Mouse (Mus musculus): ENCODE measurements around the gene Adam17.
"Not testable (repeated sequence)": the region's sequence is repeated elsewhere in the genome, so short reads cannot be mapped to it uniquely, and the experiment has no call there.

Gene Adam17

GRCm38 (mm10) chr12:21373100-21373819, at the start of gene Adam17:
TSS of gene Adam17 (minus strand) at chr12:21373632.
- DNase-seq (ENCODE audit: low spot score): peak; percentile 96

GRCm38 (mm10) chr12:21418621-21419131, 45.2 kb upstream of the Adam17 start:
- no peak for DNase-seq (ENCODE audit: low spot score)

DNA sequence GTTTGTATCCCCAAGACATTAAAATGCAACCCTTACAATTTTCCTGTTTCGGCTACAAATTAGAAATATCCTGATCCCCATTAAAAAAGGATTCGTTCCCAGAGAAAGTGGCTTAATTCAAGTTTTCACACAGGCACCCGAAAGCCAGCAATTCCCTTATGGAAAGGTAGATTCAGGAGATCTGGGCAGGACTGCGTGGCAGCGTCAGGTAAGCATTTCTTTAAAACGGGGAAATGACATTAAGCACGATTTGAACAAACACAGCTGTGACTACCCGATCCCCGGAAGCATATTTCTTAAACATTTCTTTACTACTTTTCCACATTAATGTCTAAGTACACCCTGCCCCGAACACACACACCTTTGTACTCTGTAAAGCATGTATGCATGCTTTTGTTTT, 44.7 kb upstream of the Adam17 start:
- no peak for DNase-seq (ENCODE audit: low spot score)

DNA sequence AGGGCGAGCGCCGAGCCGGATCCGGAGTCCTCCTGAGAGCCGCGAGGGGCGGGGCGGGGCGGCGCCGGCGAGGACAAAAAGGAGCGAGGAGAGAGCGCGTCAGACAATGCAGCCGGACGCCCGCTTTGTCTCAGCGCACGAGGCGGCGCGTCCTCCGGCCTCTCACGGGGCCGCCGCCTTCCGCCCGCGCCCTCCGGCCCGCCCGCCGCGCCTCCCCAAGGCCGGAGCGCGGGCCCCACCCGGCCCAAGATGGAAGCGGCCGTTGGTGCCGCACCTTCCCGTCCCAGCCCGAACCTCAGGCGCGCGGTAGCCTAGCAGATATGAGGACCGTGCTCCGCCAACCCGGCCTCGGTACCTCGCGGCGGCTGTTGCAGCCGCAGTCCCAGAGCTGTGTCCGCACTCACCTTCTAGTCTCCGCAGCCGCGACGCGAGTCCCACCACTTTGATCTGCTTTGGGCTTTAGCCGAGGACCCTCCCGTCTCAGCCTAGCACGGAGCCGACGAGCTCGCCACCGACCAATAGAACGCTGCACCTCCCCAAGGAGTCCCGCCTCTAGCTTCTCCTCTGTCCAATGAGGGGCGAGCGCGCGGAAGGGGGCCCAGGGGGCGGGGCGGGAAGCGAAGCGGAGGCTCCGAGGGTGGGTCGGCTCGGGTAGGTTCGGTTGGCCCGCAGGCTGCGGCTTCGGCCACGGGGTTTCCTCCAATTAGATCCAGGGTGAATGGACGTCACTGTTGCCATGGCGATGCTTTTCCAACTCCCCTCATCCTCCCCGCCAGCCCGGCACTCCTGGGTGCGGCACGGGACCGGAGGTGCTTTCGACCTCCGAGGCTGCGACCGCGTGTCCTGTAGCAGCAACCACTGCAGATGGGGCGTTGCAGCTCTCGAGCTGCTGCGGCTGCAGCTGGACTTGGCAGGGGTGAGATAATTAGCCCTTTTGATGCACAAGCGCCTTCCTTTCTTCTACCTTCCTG, 44.0 kb upstream of the Adam17 start, which contains the start of gene Ywhaq:
Ywhaq (minus strand) TSS at position 538 of the 971 bp plus-strand sequence.
- peak; percentile 99 for DNase-seq (ENCODE audit: low spot score)

GRCm38 (mm10) chr12:21416506-21416905, 43.1 kb upstream of the Adam17 start:
- DNase-seq (ENCODE audit: low spot score): no peak

GRCm38 (mm10) chr12:21410620-21411019, 37.2 kb upstream of the Adam17 start:
- no peak for DNase-seq (ENCODE audit: low spot score)

GRCm38 (mm10) chr12:21409651-21410050, 36.2 kb upstream of the Adam17 start:
- no peak for DNase-seq (ENCODE audit: low spot score)

DNA sequence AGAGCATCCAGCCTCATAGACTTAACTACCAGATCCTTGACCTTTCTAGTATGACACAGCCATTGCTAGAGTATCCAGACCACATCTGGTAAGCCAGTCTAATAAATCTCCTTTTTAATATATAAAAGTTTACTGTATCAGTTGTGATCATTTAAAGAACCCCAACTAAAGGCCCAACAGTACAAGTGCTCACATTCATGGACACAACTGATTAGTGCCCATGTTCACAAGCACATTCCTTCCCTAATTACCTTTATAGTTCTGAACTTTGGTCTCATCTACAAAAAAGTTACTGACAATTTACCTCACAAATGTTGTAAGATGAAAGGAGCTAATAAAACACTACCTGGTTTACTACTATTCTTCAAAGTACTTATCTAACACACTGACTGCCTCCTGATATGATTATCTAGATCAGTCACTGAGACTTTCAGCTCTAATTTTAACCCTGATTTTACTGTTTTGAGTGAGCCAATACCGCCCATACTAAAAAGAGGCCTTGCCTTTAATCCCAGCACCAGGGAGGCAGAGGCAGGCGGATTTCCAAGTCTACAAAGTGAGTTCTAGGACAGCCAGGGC, 35.4 kb upstream of the Adam17 start:
- DNase-seq (ENCODE audit: low spot score): no peak

DNA sequence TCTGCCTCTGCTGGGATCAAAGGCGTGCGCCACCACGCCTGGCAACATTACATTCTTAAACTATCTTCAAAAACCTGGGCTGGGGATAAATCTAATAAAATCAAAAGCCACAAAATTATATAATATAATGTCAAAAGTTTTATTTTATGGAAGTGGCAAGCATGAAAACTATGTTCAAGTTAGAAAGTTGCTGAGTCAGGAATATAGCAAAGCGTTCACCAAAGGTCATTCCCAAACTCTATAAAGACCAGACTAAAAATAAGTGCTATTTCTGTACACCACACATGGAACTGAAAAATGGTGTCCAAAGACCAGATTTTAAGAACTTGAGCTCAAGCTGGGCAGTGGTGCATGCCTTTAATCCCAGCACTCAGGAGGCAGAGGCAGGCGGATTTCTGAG, 29.3 kb upstream of the Adam17 start:
- no peak for DNase-seq (ENCODE audit: low spot score)

DNA sequence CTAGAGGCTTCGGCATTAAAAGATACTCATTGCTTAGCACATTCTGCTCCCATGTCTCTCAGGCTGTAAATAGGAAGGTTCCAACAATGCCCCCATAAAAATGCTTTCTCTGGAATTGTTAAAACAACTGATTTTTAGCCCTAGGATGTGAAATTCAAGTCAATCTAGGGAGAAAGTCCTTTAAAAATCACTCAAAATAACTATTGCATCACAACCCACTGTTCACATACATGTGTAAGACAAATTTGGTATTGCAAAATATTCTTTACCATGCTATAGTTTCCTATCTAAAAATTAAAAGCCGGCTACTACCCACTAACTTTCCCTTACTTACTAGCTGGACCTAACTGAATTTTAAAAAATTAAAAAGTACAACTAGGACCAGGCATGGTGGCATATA, 12.8 kb upstream of the Adam17 start:
- no peak for DNase-seq (ENCODE audit: low spot score)

- DNase-seq (ENCODE audit: low spot score): not testable (repeated sequence)
Observed at GRCm38 (mm10) chr12:21378765-21379346, 5.4 kb upstream of the Adam17 start.

DNA sequence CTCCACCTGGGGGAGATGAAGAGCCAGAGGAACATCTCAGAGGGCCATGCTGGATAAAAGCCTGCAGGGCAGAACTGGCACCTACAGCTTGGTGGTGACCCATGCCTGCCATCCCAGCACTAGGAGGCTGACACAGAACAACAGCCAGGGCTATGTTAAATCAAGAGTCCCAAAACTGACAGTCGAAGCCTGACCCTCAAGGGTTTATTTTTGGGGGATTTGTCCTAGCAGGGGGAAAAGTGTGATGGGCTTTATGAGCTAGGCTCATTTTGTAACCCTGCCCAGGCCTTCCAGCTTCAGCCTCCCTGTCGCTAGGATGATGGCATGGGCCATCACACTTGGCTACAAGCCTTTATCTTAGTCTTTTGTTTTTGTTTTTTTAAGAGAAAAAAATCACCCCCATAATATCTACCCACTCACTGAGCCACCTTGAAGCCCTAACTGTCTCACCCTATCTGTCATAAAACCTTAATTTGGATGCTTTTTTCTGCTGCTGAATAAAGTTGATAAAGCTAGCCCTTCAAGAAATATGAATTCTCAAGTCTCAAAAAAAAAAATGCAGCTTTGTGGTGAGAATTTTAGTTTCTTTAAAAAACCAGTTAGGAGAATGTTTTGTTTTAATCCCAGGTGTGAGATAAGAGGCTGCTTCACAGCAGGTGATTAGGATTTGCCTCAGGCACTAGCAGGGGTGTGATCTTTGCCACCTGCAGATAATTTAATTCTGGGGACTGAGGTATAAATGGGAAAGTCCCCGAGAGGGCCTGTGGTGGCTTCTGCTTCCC, 2.1 kb upstream of the Adam17 start:
- no peak for DNase-seq (ENCODE audit: low spot score)

DNA sequence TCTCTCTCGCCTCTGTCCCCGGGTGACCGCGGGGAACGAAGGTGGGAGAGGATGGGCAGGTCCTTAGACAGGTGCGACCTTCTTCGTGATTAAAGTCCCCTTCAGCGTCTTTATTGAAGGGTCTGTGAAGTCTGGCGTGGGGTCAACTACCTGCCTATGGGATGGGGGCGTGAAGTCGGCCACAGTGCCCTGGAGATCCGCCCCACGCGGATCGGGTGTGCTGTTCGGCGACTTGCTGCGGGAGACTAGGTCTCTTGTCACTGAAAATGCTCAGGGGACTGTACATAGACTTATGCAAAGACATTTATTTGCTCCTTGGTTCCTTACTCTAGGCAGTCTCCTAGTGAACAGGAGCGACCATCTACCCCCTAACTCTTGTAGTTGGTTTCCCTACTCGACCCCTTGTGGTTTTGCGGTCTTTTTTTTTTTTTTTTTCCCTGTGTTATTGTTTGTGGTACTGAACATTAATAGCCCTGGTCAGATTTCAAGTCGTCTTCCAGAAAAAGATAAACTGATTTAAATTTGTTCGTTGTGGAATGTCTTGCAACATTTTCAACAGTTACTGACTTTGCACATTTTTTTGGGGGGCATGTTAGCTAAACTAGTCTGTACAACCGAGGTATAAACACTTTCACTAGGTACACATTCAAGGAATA, 516 bp upstream of the Adam17 start:
- DNase-seq (ENCODE audit: low spot score): no peak

DNA sequence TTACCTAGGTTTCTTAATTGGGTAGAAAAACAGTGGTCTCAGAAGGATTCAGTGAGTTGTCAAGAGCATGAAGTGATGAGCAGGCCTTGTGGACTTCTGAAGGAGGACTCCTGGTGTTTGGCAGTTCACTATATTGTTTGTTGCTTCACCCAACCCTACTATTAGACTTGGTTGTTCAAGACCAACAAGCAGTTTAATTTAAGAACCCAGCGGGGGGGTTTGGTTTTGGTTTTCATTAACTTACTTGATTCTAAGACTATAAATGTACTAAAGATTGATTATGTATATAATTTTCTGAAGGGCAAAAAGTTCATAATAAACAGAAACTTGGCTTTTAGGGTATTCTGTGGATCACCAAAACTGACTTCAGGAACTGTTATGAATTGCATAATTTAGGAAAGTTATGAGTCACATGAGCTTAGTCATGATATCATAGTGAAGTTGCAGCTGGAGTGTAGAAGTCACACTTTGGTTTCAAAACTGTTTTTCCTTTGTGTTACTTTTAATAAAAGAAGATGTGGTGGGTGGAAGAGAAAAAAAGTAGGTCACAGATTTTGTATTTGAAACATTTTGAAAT, 3.3 kb downstream of the Adam17 start:
- no peak for DNase-seq (ENCODE audit: low spot score)

DNA sequence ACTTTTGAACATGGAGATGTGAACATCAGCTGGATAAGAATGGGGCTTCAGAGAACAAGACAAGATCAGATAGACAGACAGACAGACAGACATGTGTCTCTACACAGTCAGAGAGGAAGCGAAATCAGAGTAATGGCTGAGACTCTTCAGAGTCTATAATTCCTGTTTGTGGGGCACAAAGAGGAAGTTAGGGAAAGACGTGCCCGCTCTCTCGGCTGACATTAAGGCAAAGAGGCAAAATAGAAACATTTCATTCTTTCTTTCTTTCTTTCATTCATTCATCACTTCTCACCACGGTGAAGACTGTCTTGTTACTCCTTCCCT, 4.4 kb downstream of the Adam17 start:
- DNase-seq (ENCODE audit: low spot score): no peak

DNA sequence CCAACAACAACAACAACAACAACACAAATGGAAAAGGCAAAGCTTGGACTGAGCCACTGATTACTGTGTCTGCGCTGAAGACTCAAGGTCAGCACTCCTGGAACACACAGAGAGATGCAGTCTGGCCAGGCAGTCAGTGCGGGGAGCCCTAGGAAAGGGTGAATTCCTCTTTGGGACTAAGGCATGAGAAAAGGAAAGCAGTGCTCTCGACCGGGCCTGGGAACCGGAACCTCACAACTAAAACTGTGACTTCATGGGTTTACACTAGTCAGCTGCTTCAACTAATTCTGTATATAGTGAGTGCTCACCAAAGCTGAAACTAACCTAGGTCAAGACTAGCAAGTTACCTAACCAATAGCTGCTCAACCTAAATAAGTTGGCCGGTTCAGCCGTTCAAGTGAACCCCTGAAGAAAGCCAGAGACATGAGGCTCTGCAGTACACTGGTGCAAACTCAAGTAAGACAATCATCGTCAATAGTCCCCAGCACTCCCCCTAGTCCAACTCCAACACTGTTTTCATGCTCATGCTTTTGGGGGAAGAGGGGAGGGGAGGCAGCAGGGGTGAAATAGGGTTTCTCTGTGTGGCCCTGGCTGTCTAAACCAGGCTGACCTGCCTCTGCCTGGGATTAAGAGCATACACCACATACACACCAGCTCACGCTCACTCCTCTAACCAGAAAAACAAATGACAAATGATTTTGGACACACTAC, 4.9 kb downstream of the Adam17 start:
- DNase-seq (ENCODE audit: low spot score): no peak

- no peak for DNase-seq (ENCODE audit: low spot score)
Observed at GRCm38 (mm10) chr12:21364624-21365435, 8.6 kb downstream of the Adam17 start.

DNA sequence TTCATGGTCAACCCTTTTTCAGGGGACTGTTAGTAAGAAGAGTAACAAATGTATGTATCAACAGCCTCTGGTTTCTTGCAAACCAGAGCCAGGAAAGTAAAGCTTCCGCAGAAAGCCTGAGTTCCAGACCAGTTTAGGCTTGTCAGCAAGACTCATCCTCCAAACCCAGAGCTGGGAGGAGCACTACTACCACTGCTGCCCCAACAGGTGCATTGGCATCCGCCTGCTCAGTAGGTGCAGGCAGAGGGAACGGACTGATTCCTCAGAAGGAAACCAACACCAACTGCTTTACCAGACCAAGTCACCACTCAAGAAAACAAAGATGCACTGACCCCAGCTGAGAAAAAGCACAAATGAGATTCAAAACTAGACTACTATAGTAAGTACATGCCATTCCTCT, 10.2 kb downstream of the Adam17 start:
- no peak for DNase-seq (ENCODE audit: low spot score)

DNA sequence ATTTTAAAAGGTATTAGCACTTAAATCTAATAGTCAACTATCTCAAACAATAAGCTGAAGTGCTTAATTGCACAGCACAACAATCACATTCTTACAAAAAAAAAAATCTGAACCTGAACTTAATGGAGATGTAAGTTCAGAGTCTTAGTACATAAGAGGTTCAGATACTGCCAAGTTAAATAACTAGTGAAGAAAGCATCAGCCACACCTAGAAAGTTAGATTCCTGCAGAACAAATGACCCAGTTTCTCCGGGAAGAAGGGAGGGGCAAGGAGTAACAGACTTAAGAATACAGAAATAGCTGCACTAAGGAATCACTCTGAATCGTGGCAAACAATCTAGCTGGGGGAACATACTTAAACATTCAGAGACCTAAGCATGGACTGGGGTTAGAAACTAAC, 10.7 kb downstream of the Adam17 start:
- no peak for DNase-seq (ENCODE audit: low spot score)
